Mouse (Mus musculus): Measurements from ENCODE around the gene Mypn.

DNA sequence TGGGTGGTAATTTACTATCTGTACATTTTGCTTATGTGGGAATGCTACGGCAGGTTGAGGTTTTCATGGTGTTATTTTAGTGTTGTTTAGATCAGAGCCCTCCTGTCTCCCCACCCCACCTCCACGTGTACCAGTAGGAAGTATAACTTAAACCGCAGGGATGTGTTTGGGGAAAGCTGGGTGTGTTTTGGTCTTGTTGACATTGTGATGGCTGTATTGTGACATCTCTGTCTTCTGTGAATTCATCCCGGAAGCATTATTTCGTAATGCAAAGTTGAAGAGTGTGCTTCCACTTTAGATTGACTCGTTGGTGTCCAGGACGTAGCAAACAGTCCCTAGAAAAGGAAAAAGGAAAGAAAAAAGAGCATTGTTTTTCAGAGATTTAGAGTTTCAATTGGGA lies 43.7 kb upstream of the Mypn start:
- TF ChIP-seq EP300 (optimal IDR thresholded peaks at IDR 0.05) (no peak), CTCF (IDR thresholded peaks at IDR 0.05; ENCODE audit: low read depth) (no peak)
